Comparison of ENCODE assay signal across 8 mouse cellular contexts in the genomic region with DNA sequence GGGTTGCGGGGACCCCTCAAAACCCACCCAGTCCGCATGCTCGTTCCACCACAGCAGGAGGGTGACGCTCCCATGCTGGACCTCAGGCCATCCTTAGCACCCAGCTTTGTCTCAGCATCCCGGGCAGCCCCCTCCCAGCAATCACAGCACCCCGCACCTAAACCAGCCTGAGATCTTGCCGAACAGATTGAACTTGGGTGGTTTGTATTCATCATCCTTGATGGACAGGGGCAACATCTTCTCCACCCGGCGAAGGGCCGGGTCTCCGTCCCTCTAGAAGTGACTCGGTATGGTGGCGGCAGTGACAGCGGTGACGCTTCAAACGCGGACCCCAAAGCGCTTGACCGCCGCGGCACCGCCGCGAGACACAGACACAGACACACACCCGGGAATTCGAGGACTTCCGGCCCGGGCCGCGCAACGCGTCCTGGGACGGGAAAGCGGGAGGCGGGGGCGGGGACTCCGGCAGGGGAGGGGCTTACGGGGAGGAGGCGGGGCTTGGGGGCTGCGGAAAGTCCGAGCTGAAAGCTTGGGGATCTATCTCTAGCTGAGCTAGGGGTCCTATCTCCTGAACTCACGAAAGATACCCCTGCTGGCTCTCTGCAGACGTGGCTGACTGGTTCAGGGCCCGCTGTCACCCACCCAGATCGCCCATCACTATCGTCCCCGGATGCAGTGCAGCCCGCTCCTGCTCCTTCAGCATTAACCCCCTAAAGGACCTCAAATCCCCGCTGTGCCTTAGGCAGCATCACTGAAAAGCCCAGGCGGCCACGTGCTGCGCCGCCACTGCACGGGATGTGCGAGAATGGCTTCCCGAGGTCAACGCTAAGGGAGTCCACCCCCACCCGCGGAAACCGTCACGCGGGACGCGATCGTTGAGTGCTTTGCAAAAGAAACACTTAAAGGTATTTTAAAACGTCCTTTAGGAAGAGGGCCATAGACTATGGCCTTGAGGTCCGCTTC. TPM values are rescaled to one million over a fixed set of nuclear protein-coding genes. Genes with fewer than 3 reads are reported as not detected.
DNase-seq lines count a peak whose midpoint lies in the region; ATAC-seq and TF ChIP-seq lines count a peak whose summit lies in the region.

Gene Slc30a7 (minus strand): TSS at position 429 of the 963 bp plus-strand sequence.
Gene Extl2 (plus strand): TSS at position 485 of the 963 bp plus-strand sequence.

- peak within 1 kb of the TSS; percentile 79 for H3K27ac ChIP-seq in hindbrain, embryonic 11.5 days (ENCODE audit: low read depth, low read length)

- peak within 1 kb of the TSS; percentile 92 for H3K4me2 ChIP-seq in hindbrain, embryonic 11.5 days (replicated peaks; ENCODE audit: low read depth, low read length)

- under 1% methylated on average over 62 of the region's 67 CpGs for WGBS in hindbrain, embryonic 11.5 days

- no peaks in the 10 kb centered on the region for H3K9me3 ChIP-seq in hindbrain, embryonic 11.5 days (ENCODE audit: control insufficient read depth, low read length)

- CTCF ChIA-PET in Patski (lab: Charles Lee): interaction anchor here (1.2 to 2.6 kb wide), 2 partner anchors 16 to 27 kb away, joined by 3 to 10 read pairs; no protein-coding TSS in a partner anchor

- H3K36me3 ChIP-seq in hindbrain, embryonic 11.5 days (ENCODE audit: control insufficient read depth, insufficient read depth, low read length): no peaks in the 10 kb centered on the region

- no peaks in the 10 kb centered on the region for H3K27me3 ChIP-seq in Patski
- no peaks in the 10 kb centered on the region for H3K27me3 ChIP-seq in hindbrain, embryonic 11.5 days (ENCODE audit: control insufficient read depth, insufficient read depth, low read length)

- POLR2A ChIA-PET in Patski (lab: Charles Lee): no interaction called here

- peak within 1 kb of the TSS; percentile 91 for H3K4me3 ChIP-seq in hindbrain, embryonic 11.5 days (ENCODE audit: low read depth, low read length)

- H3K9ac ChIP-seq in hindbrain, embryonic 11.5 days (ENCODE audit: low read depth, low read length): peak within 1 kb of the TSS; percentile 88

- peak; percentile 61 for DNase-seq in Patski (ENCODE audit: low read depth, low spot score)
- DNase-seq in cerebellum, adult 9-11 months: peak; percentile 88
- DNase-seq in frontal cortex, adult 2 months (ENCODE audit: extremely low spot score in 1 of 2, low spot score in 1 of 2): peak; percentile 71 to 82
- peak; percentile 91 for DNase-seq in hindbrain, embryonic 11.5 days (ENCODE audit: low spot score)
- peak; percentile 75 to 84 for DNase-seq in layer of hippocampus, postnatal 25 days (ENCODE audit: extremely low spot score in 1 of 2, low spot score in 1 of 2)
- DNase-seq in lung, postnatal 14 days: peak; percentile 83
- DNase-seq in ovary, postnatal 36 days (ENCODE audit: low spot score): peak; percentile 84
- DNase-seq in thymus, postnatal 14 days: peak; percentile 82

- in situ Hi-C loops in Patski (cut with MboI; ENCODE audit: low pct_unique_long_range_greater_than_20kb): no loop called here

- peak; percentile 90 for ATAC-seq in Patski
- peak; percentile 95 for ATAC-seq in hindbrain, embryonic 11.5 days (ENCODE audit: low FRiP score)

- no peak for TF ChIP-seq CTCF in Patski (IDR thresholded peaks at IDR 0.05)

- no peaks in the 10 kb centered on the region for H3K4me1 ChIP-seq in hindbrain, embryonic 11.5 days (replicated peaks; ENCODE audit: control insufficient read depth, insufficient read depth, low read length)

RNA-seq across cellular contexts. Expression of gene Slc30a7, which starts in this region (rescaled TPM):
- 37.9 TPM for polyA plus RNA-seq in Patski (2021)
- polyA plus RNA-seq in frontal cortex, adult 2 months (2012; rRNA removed): 12.0 and 12.3 TPM in 2 replicates
- polyA plus RNA-seq in hindbrain, embryonic 11.5 days (2014; fragmentation: Nextera tagmentation; extraction: Ambion mirVana): 29.3 and 31.2 TPM in 2 replicates
- total RNA-seq in layer of hippocampus, postnatal 25 days (2021): 10 to 100 TPM; 21.1 to 24.9 TPM

RNA-seq across cellular contexts. Expression of gene Extl2, which starts in this region (rescaled TPM):
- polyA plus RNA-seq in Patski (2021): 43.8 TPM
- polyA plus RNA-seq in frontal cortex, adult 2 months (2012; rRNA removed): 29.9 and 30.3 TPM in 2 replicates
- 28.7 and 31.0 TPM in 2 replicates for polyA plus RNA-seq in hindbrain, embryonic 11.5 days (2014; fragmentation: Nextera tagmentation; extraction: Ambion mirVana)
- 10 to 100 TPM; 68.3 to 74.8 TPM for total RNA-seq in layer of hippocampus, postnatal 25 days (2021)

Comparison
In these comparisons a context has a peak if more than half of its experiments do, and no peak if none do; other contexts are left out.
1. Peak in every context shown above with its lines: DNase-seq, ATAC-seq, H3K4me3 ChIP-seq and H3K27ac ChIP-seq.